Mouse (Mus musculus) lung, adult 2 months (tissue): ENCODE measurements around the gene Cdca5. TPM values are rescaled to one million over a fixed set of nuclear protein-coding genes. Genes with fewer than 3 reads are reported as not detected.

Experiments
- DNase-seq: peaks from one replicate; pipeline ENCODE4 v3.0.0; 2022
- H3K4me1 ChIP-seq: fragments of 200-500 bp; 2 replicates; pipeline ENCODE4 v1.6.1; 2011; ENCODE audit warnings: low read length; ENCODE audit not compliant: control insufficient read depth, insufficient read depth
- H3K4me3 ChIP-seq: fragments of 200-500 bp; replicated peaks from 2 replicates; pipeline ENCODE3; 2011; ENCODE audit warnings: low read depth, mild to moderate bottlenecking, control low read depth, low read length; ENCODE audit errors: extremely low read depth
- CTCF ChIP-seq: fragments of 200-500 bp; IDR thresholded peaks from 2 replicates; pipeline ENCODE4 v1.5.1; 2011; ENCODE audit warnings: mild to moderate bottlenecking, low read length, control low read depth; ENCODE audit not compliant: insufficient read depth
- POLR2A ChIP-seq: fragments of 200-500 bp; IDR thresholded peaks from 2 replicates; pipeline ENCODE4 v1.6.1; 2011; ENCODE audit warnings: low read depth, mild to moderate bottlenecking, control low read depth, low read length, borderline replicate concordance; ENCODE audit errors: extremely low read depth
- WGBS: fragments of 180-500 bp; shearing (Covaris S2); methylation state at CpG from one replicate; pipeline ENCODE4 v1.1.7; 2018; 5-methylcytosine and 5-hydroxymethylcytosine counted together
- polyA plus RNA-seq: library from polyadenylated mRNA; depleted of rRNA; stranded (reverse); fragments of >200 nt; gene quantifications from 2 replicates; pipeline ENCODE4 v1.2.3, GENCODE M21; 2012

Cdca5 gene
- polyA plus RNA-seq, 1 experiment, result 0.92 TPM

- DNase-seq, result no peak
- Histone ChIP-seq H3K4me3 (peak overlapping the region; percentile 100), H3K4me1 (peaks cover 4% of the 10 kb centered on the region)
- no peak for TF ChIP-seq POLR2A
- no peak for TF ChIP-seq CTCF
- under 1% methylated on average over 44 of the region's 44 CpGs for WGBS
These were observed 37.5 kb upstream of the Cdca5 start for GRCm38 (mm10) chr19:6047154-6047898.

- no peak for DNase-seq
- TF ChIP-seq POLR2A (no peak), CTCF (no peak)
- 77% methylated on average over 8 of the region's 8 CpGs for WGBS
- peak overlapping the region; percentile 100 for H3K4me3 ChIP-seq
- H3K4me1 ChIP-seq, result peaks cover 4% of the 10 kb centered on the region
These were observed 37.0 kb upstream of the Cdca5 start for GRCm38 (mm10) chr19:6047899-6048166.

- Histone ChIP-seq H3K4me1 (peaks cover 4% of the 10 kb centered on the region), H3K4me3 (no peak overlapping the region)
- TF ChIP-seq POLR2A (no peak), CTCF (no peak)
- DNase-seq, result no peak
- WGBS, result 73% methylated on average over 11 of the region's 11 CpGs
These were observed 35.9 kb upstream of the Cdca5 start for GRCm38 (mm10) chr19:6048681-6049410.

GRCm38 (mm10) chr19:6052516-6052915, 32.3 kb upstream of the Cdca5 start:
- Histone ChIP-seq H3K4me1 (peaks cover 8% of the 10 kb centered on the region), H3K4me3 (no peak overlapping the region)
- WGBS, result 79% methylated on average over 7 of the region's 7 CpGs
- TF ChIP-seq CTCF (no peak), POLR2A (no peak)
- no peak for DNase-seq

GRCm38 (mm10) chr19:6054296-6054695, 30.5 kb upstream of the Cdca5 start:
- DNase-seq, result no peak
- WGBS, result 62% methylated on average over 5 of the region's 5 CpGs
- peaks cover 10% of the 10 kb centered on the region for H3K4me1 ChIP-seq
- TF ChIP-seq POLR2A, result no peak
- no peak for TF ChIP-seq CTCF
- H3K4me3 ChIP-seq, result no peak overlapping the region

- TF ChIP-seq POLR2A, result no peak
- TF ChIP-seq CTCF, result no peak
- WGBS, result 39% methylated on average over 4 of the region's 4 CpGs
- Histone ChIP-seq H3K4me3 (no peak overlapping the region), H3K4me1 (peaks cover 11% of the 10 kb centered on the region)
- no peak for DNase-seq
These were observed 28.1 kb upstream of the Cdca5 start for GRCm38 (mm10) chr19:6056696-6057095.

GRCm38 (mm10) chr19:6057313-6058096, 27.3 kb upstream of the Cdca5 start, which contains the start of the genes Mrpl49 and Fau:
Gene Mrpl49, minus strand, starts transcription at chr19:6057785.
Gene Fau, plus strand, starts transcription at chr19:6057844.
- under 1% methylated on average over 54 of the region's 63 CpGs for WGBS
- peak within 1 kb of the TSS; percentile 99 for H3K4me3 ChIP-seq
- H3K4me1 ChIP-seq, result peaks cover 19% of the 10 kb centered on the region
- TF ChIP-seq POLR2A (peak; percentile 90), CTCF (no peak)
- peak; percentile 97 for DNase-seq

GRCm38 (mm10) chr19:6058513-6058912, 26.3 kb upstream of the Cdca5 start:
- WGBS, result 28% methylated on average over 5 of the region's 5 CpGs
- no peak for DNase-seq
- peaks cover 19% of the 10 kb centered on the region for H3K4me1 ChIP-seq

GRCm38 (mm10) chr19:6058966-6059365, 25.8 kb upstream of the Cdca5 start:
- H3K4me3 ChIP-seq, result no peak overlapping the region
- H3K4me1 ChIP-seq, result peaks cover 19% of the 10 kb centered on the region
- WGBS, result 76% methylated on average over 5 of the region's 5 CpGs
- no peak for DNase-seq
- no peak for TF ChIP-seq CTCF
- TF ChIP-seq POLR2A, result no peak

More at GRCm38 (mm10) chr19:6058513-6058912, 26.3 kb upstream of the Cdca5 start:
- H3K4me3 ChIP-seq, result peak overlapping the region; percentile 96
- TF ChIP-seq CTCF, result no peak
- no peak for TF ChIP-seq POLR2A

GRCm38 (mm10) chr19:6061021-6061533, 23.7 kb upstream of the Cdca5 start, which contains the start of gene Znhit2:
Gene Znhit2, plus strand, starts transcription at chr19:6061192.
- peaks cover 19% of the 10 kb centered on the region for H3K4me1 ChIP-seq
- WGBS, result under 1% methylated on average over 58 of the region's 58 CpGs
- TF ChIP-seq CTCF (no peak), POLR2A (peak; percentile 64; the same call in 1 of the 2 replicates)
- H3K4me3 ChIP-seq, result peak within 1 kb of the TSS; percentile 94
- DNase-seq, result peak; percentile 92
